Comparison of ENCODE assay signal across 15 mouse cellular contexts in genomic region chr13:107365766-107366165, GRCm38 (mm10).
DNase-seq lines count a peak whose midpoint lies in the region; ATAC-seq and TF ChIP-seq lines count a peak whose summit lies in the region.
"Had no signal": no experiment of that assay in that cellular context is flagged by ENCODE, and none has a peak within 500 bp of the region (broad histone marks: within the 10 kb centered on the region; RNA-seq: fewer than 3 reads in every experiment).

No protein-coding gene starts in this region.

- no peaks in the 10 kb centered on the region for H3K27me3 ChIP-seq in forebrain, postnatal 0 days (ENCODE audit: insufficient read depth, low read length)
- H3K27me3 ChIP-seq in forebrain, embryonic 15.5 days: no peaks in the 10 kb centered on the region
- H3K27me3 ChIP-seq: embryonic facial prominence, embryonic 12.5 days; forebrain, embryonic 13.5 days had no signal

- H3K36me3 ChIP-seq in forebrain, postnatal 0 days (ENCODE audit: insufficient read depth): no peaks in the 10 kb centered on the region
- no peaks in the 10 kb centered on the region for H3K36me3 ChIP-seq in forebrain, embryonic 15.5 days
- H3K36me3 ChIP-seq: embryonic facial prominence, embryonic 10.5 days; embryonic facial prominence, embryonic 12.5 days had no signal

- peak; percentile 39 for DNase-seq in adrenal gland, adult 8-10 months
- no peak for DNase-seq in adrenal gland, postnatal 25 days
- DNase-seq in forebrain, postnatal 0 days: no peak
- DNase-seq in adrenal gland, postnatal 14 days: peak; percentile 21
- DNase-seq in frontal cortex, postnatal 25 days (ENCODE audit: low spot score in 2 of 2): no peak
- DNase-seq: cerebellum, adult 11-12 months; cerebellum, adult 2 months; cerebellum, adult 9-10 months; cerebellum, postnatal 10 days; cerebellum, postnatal 25 days had no signal

- no peak overlapping the region for H3K4me2 ChIP-seq in forebrain, postnatal 0 days (ENCODE audit: low read depth)
- H3K4me2 ChIP-seq in forebrain, embryonic 15.5 days (replicated peaks): no peak overlapping the region
- H3K4me2 ChIP-seq: embryonic facial prominence, embryonic 12.5 days; forebrain, embryonic 13.5 days had no signal

- WGBS in forebrain, postnatal 0 days: 64% methylated on average over 6 of the region's 6 CpGs
- 69% methylated on average over 6 of the region's 6 CpGs for WGBS in forebrain, embryonic 15.5 days

- H3K9ac ChIP-seq in forebrain, postnatal 0 days: no peak overlapping the region
- no peak overlapping the region for H3K9ac ChIP-seq in forebrain, embryonic 15.5 days (replicated peaks)
- H3K9ac ChIP-seq: embryonic facial prominence, embryonic 12.5 days; forebrain, embryonic 13.5 days had no signal

- no peak for ATAC-seq in forebrain, postnatal 0 days
- ATAC-seq in forebrain, embryonic 15.5 days (replicated peaks): no peak
- ATAC-seq: forebrain, embryonic 13.5 days; forebrain, embryonic 16.5 days had no signal

- 0 out of 2 replicates have a peak, but pooled peaks cover 3% of the 10 kb centered on the region for H3K4me1 ChIP-seq in forebrain, postnatal 0 days (ENCODE audit: insufficient read depth)
- no peaks in the 10 kb centered on the region for H3K4me1 ChIP-seq in forebrain, embryonic 15.5 days
- H3K4me1 ChIP-seq: embryonic facial prominence, embryonic 10.5 days; embryonic facial prominence, embryonic 12.5 days; forebrain, embryonic 13.5 days had no signal

- no peaks in the 10 kb centered on the region for H3K9me3 ChIP-seq in forebrain, postnatal 0 days (ENCODE audit: low read length)
- no peaks in the 10 kb centered on the region for H3K9me3 ChIP-seq in forebrain, embryonic 15.5 days
- H3K9me3 ChIP-seq: embryonic facial prominence, embryonic 10.5 days; embryonic facial prominence, embryonic 12.5 days; forebrain, embryonic 13.5 days had no signal

- no peak for TF ChIP-seq CTCF in forebrain, postnatal 0 days (IDR thresholded peaks at IDR 0.05; ENCODE audit: low read depth)

- 0 out of 2 replicates have a peak overlapping the region, but pooled peaks have one; percentile 45 for H3K27ac ChIP-seq in forebrain, postnatal 0 days (ENCODE audit: low read depth, low read length)
- no peak overlapping the region; the same call in 1 of the 2 replicates for H3K27ac ChIP-seq in forebrain, embryonic 15.5 days (replicated peaks)
- H3K27ac ChIP-seq: embryonic facial prominence, embryonic 10.5 days; embryonic facial prominence, embryonic 12.5 days; forebrain, embryonic 13.5 days had no signal

- H3K4me3 ChIP-seq in forebrain, postnatal 0 days (ENCODE audit: low read depth, low read length): no peak overlapping the region
- H3K4me3 ChIP-seq in forebrain, embryonic 15.5 days: no peak overlapping the region
- H3K4me3 ChIP-seq: embryonic facial prominence, embryonic 10.5 days; embryonic facial prominence, embryonic 12.5 days; forebrain, embryonic 13.5 days had no signal

Comparison
In these comparisons a context has a peak if more than half of its experiments do, and no peak if none do; other contexts are left out.
1. DNase-seq: peak in adrenal gland, adult 8-10 months (single experiment) and adrenal gland, postnatal 14 days (single experiment); none in adrenal gland, postnatal 25 days (single experiment), forebrain, postnatal 0 days (single experiment) and frontal cortex, postnatal 25 days (0 of 2).